Mouse (Mus musculus) kidney, adult 11 months (tissue): ENCODE measurements at regions not wholly inside any gene's neighbourhood (a gene's known extent, or its start where the extent isn't known, plus 50 kb on each side); places are given as distances from the start of the nearest gene placed in this dataset.

Experiments used
- DNase-seq: peaks from one replicate; pipeline ENCODE4 v3.0.0; 2022

GRCm38 (mm10) chr17:15977374-15978031 is 146.7 kb upstream of the Rgmb start:
- DNase-seq: no peak

GRCm38 (mm10) chr17:15971351-15971685 is 140.5 kb upstream of the Rgmb start:
- no peak for DNase-seq

GRCm38 (mm10) chr17:15970481-15971350 is 139.9 kb upstream of the Rgmb start:
- DNase-seq: no peak

- no peak for DNase-seq
Observed at GRCm38 (mm10) chr17:15968331-15968730, 137.5 kb upstream of the Rgmb start.

- no peak for DNase-seq
Observed at GRCm38 (mm10) chr17:15955656-15956055, 124.8 kb upstream of the Rgmb start.

- DNase-seq: no peak
Observed at GRCm38 (mm10) chr17:15951641-15952040, 120.8 kb upstream of the Rgmb start.

GRCm38 (mm10) chr17:15949753-15950152 is 118.9 kb upstream of the Rgmb start:
- no peak for DNase-seq

- no peak for DNase-seq
Observed at GRCm38 (mm10) chr17:15942378-15942777, 111.5 kb upstream of the Rgmb start.

- DNase-seq: no peak
Observed at GRCm38 (mm10) chr17:15918609-15919008, 87.8 kb upstream of the Rgmb start.

- no peak for DNase-seq
Observed at GRCm38 (mm10) chr17:15898689-15899419, 68.0 kb upstream of the Rgmb start.

- peak; percentile 34 for DNase-seq
Observed at GRCm38 (mm10) chr17:15895968-15896367, 65.1 kb upstream of the Rgmb start.

- DNase-seq: no peak
Observed at GRCm38 (mm10) chr17:15891896-15892675, 61.2 kb upstream of the Rgmb start.

- no peak for DNase-seq
Observed at GRCm38 (mm10) chr17:15890595-15891140, 59.8 kb upstream of the Rgmb start.

- no peak for DNase-seq
Observed at GRCm38 (mm10) chr17:15882803-15883202, 52.0 kb upstream of the Rgmb start.

- DNase-seq: no peak
Observed at GRCm38 (mm10) chr17:15882245-15882644, 51.4 kb upstream of the Rgmb start.
